Mouse (Mus musculus) kidney, embryonic 16.5 days (tissue): ENCODE measurements around the gene Cmbl. TPM values are rescaled to one million over a fixed set of nuclear protein-coding genes. Genes with fewer than 3 reads are reported as not detected.

Experiments
- ATAC-seq: fragments of 200-750 bp; cut with Nextera tagmentation; 2 replicates; pipeline ENCODE4 v1.8.0; 2017; ENCODE audit warnings: moderate TSS enrichment; ENCODE audit not compliant: low FRiP score, low TSS enrichment
- H3K27ac ChIP-seq: fragments of 300-500 bp; sonication (generic); 2 replicates; pipeline ENCODE4 v1.5.1; 2014; ENCODE audit warnings: low read length
- H3K27me3 ChIP-seq: fragments of 300-500 bp; sonication (generic); 2 replicates; pipeline ENCODE4 v1.6.1; 2014; ENCODE audit warnings: low read length, control low read depth, mixed read lengths; ENCODE audit not compliant: insufficient read depth
- H3K36me3 ChIP-seq: fragments of 300-500 bp; sonication (generic); 2 replicates; pipeline ENCODE4 v1.6.1; 2014; ENCODE audit warnings: low read length, control low read depth, mixed read lengths; ENCODE audit not compliant: insufficient read depth
- H3K4me1 ChIP-seq: fragments of 300-500 bp; sonication (generic); 2 replicates; pipeline ENCODE4 v1.6.1; 2014; ENCODE audit warnings: low read length, control low read depth, mixed read lengths; ENCODE audit not compliant: insufficient read depth
- H3K4me2 ChIP-seq: fragments of 300-500 bp; sonication (generic); replicated peaks from 2 replicates; pipeline ENCODE4 v1.6.1; 2014; ENCODE audit warnings: low read depth, low read length
- H3K4me3 ChIP-seq: fragments of 300-500 bp; sonication (generic); 2 replicates; pipeline ENCODE4 v1.5.1; 2014; ENCODE audit warnings: mild to moderate bottlenecking, low read length
- H3K9ac ChIP-seq: fragments of 300-500 bp; sonication (generic); replicated peaks from 2 replicates; pipeline ENCODE4 v1.6.1; 2014; ENCODE audit warnings: low read length
- H3K9me3 ChIP-seq: fragments of 300-500 bp; sonication (generic); 2 replicates; pipeline ENCODE4 v1.6.1; 2016; ENCODE audit warnings: low read length, control low read depth
- WGBS: fragments of 180-500 bp; shearing (Covaris S2); extraction: QIAGEN DNeasy Blood & Tissue Kit; methylation state at CpG from one replicate; pipeline ENCODE4 v1.1.7; 2014; 5-methylcytosine and 5-hydroxymethylcytosine counted together
- polyA plus RNA-seq: library from polyadenylated mRNA; unstranded; fragments of >200 nt; fragmentation: Nextera tagmentation; extraction: Ambion mirVana; gene quantifications from 2 replicates; pipeline ENCODE4 v1.2.1, GENCODE M21; 2015

Gene Cmbl
- polyA plus RNA-seq, 1 experiment from 2014 or later, result 22.6 TPM

DNA sequence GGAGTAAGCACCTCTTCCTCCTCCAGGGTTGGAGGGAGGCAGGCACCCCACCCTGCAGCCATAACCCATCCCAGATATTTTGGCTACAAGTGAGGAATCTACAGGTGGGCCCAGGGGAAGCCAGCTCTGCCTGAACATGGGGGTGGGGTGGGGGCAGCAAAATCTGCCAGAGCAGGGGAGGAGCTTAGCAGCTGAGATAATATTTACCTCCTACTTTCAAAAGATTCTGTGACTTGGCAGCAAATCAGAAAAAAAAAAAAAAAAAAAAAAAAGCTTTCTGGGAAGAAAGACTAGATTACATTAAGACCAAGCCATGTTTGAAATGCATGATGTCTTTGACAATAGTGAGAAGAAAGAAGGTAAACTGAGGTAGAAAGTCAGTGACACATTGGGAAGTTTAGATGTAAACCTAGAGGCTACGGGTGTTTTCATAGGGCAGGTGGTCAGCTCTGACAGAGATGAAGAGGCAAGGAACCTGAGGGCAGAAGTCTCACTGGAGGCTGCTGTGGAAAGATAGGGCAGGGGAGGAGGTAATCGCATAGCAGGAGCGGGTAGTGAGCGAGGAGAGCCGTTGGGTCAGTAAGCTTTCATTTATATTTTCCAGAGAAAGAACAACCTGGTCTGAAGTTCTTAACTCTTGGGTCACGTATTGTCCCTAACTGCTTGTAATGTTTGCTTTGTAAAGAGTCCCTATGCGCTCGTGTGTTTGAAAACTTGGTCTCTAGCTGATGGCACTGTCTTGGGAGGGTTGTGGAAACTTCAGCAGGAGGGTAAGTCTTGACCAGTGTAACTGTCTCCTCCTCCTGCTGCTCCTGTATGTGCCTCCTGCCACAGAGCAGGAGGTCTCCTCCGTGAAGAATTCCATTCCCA is 25.3 kb upstream of the Cmbl start:
- 48% methylated on average over 9 of the region's 9 CpGs for WGBS
- no peak for ATAC-seq
- no peaks in the 10 kb centered on the region for H3K9me3 ChIP-seq
- no peak overlapping the region for H3K9ac ChIP-seq
- no peaks in the 10 kb centered on the region for H3K36me3 ChIP-seq
- H3K4me2 ChIP-seq, result no peak overlapping the region
- no peak overlapping the region for H3K4me3 ChIP-seq
- peaks cover 21% of the 10 kb centered on the region for H3K4me1 ChIP-seq
- no peak overlapping the region for H3K27ac ChIP-seq
- no peaks in the 10 kb centered on the region for H3K27me3 ChIP-seq

DNA sequence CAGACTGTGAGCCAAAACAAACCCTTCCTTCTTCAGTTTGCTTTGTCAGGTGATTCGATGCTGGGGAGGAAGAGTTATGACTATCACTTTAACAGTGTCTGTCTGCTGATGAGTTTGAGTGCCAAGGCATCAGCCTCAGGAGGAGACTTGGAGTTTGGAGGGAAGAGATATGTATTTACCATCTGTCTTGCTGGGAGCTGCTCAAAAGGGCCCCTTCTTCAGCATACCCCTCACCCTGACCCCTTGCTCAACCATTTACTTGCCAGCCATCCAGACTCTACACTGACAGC is 24.7 kb upstream of the Cmbl start:
- Histone ChIP-seq H3K9me3 (no peaks in the 10 kb centered on the region), H3K4me3 (no peak overlapping the region), H3K27me3 (no peaks in the 10 kb centered on the region), H3K36me3 (no peaks in the 10 kb centered on the region), H3K4me2 (no peak overlapping the region), H3K4me1 (peaks cover 21% of the 10 kb centered on the region), H3K9ac (no peak overlapping the region), H3K27ac (no peak overlapping the region)
- WGBS, result 27% methylated on average over 1 of the region's 1 CpGs
- no peak for ATAC-seq

DNA sequence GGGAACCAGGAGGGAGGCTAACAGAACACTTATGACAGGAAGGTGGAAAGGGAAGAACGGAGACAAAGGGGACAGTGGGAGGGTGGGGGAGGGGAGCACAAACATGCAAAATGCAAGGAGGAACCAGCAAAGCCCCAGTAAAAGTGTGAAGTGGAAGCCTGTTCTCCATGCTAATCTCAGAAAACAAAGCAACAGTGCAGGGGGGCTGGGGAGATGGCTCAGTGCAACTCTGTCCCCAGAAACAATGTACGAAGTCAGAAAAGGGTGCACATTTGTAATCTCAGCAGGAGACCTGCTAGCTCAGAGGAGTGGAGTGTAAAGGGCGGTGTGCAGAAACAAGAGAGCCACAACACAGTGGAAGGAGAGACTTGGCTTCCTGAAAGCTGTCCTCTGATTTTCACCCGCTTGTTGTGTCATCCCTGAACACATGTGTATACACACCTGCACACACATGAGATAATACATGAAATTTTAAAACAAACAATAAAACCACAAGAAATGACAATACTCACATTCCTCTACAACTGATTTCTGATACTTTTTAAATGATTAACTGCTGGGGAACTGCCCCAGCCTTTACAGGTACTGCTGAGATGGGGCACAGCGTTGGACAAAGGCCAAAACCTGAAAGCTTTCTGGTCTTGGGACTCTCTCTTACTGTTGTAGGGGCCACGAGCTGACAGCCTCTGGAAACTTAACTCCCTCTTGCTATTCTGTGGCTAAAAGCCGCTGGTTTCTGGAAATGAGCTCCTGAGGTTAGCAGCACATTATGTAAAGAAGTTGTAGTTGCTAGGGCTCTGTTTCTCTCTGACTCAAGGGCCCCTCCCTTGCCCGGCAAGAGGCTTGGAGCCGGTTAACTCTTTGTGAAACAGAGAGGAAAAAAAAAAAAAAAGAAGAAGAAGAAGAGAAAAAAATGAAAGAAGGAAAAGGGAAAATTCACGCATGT is 22.9 kb upstream of the Cmbl start:
- H3K4me1 ChIP-seq, result peaks cover 21% of the 10 kb centered on the region
- H3K27ac ChIP-seq, result peak overlapping the region; percentile 60
- no peaks in the 10 kb centered on the region for H3K9me3 ChIP-seq
- no peaks in the 10 kb centered on the region for H3K36me3 ChIP-seq
- peak overlapping the region; percentile 56 for H3K9ac ChIP-seq
- 12% methylated on average over 10 of the region's 10 CpGs for WGBS
- no peaks in the 10 kb centered on the region for H3K27me3 ChIP-seq
- H3K4me3 ChIP-seq, result no peak overlapping the region
- H3K4me2 ChIP-seq, result peak overlapping the region; percentile 30; the same call in 1 of the 2 replicates
- ATAC-seq, result 0 out of 2 replicates have a peak, but pooled peaks have one; percentile 66

DNA sequence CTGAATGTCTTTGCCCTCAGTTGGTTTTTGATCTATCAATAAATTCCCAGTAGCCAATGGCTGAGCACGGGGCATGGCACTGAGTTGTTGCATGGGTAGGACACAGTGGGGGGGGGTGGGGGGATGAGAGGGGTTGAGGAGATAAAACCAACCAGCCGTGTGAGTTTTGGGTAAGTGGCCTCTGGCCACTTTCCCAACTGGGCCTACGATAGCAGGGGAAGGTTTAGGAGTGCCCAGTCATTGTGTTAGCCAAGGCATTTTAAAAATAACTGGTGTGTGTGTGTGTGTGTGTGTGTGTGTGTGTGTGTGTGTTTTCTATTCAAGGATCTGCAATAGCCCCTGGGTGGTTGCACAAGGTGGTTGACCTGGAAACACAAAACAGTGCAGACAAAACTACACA is 21.9 kb upstream of the Cmbl start:
- no peak overlapping the region for H3K27ac ChIP-seq
- no peak overlapping the region for H3K4me2 ChIP-seq
- no peaks in the 10 kb centered on the region for H3K36me3 ChIP-seq
- ATAC-seq, result no peak
- WGBS, result 10% methylated on average over 3 of the region's 3 CpGs
- peaks cover 21% of the 10 kb centered on the region for H3K4me1 ChIP-seq
- no peak overlapping the region for H3K4me3 ChIP-seq
- H3K27me3 ChIP-seq, result no peaks in the 10 kb centered on the region
- no peaks in the 10 kb centered on the region for H3K9me3 ChIP-seq
- no peak overlapping the region for H3K9ac ChIP-seq

DNA sequence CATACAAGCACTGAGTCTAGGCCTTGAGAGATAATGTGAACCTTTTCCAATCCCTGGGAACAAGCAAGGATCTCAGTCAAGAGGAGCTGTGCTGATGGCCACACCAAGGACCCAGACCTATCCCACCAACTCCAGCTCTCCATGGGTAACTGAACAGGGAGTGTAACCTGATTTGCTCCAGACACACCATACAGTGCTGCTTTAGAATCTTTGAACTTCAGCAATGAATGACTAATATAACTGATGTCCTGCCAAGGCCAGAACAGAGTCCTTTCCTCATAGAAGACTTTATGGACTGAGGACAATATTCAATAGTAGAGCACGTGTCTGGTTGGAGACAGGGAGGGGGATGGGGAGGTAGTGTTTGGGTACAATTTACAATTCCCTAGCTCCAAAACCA is 20.1 kb upstream of the Cmbl start:
- no peak overlapping the region; the same call in 1 of the 2 replicates for H3K27ac ChIP-seq
- H3K4me1 ChIP-seq, result peaks cover 19% of the 10 kb centered on the region
- H3K4me2 ChIP-seq, result no peak overlapping the region
- H3K4me3 ChIP-seq, result no peak overlapping the region
- 54% methylated on average over 1 of the region's 1 CpGs for WGBS
- no peaks in the 10 kb centered on the region for H3K27me3 ChIP-seq
- H3K36me3 ChIP-seq, result no peaks in the 10 kb centered on the region
- H3K9me3 ChIP-seq, result no peaks in the 10 kb centered on the region
- H3K9ac ChIP-seq, result no peak overlapping the region
- ATAC-seq, result peak; percentile 58; the same call in 1 of the 2 replicates

DNA sequence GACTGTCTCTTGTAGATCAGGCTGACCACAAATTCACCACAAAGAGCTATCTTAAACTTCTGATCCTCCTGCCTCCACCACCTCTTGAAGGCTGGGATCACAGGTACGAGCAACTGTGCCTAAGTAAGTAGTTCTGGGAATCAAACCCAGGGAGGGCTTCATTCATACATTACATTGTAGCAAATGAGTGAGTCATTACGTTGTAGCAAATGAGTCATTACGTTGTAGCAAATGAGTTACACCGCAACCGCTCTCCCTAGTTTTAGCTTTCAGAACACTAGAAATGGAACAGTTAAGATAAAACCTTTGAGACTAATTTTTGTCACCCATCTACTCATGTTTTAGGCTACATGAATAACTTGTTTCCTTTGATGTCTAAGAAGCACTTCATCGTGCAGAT is 18.9 kb upstream of the Cmbl start:
- ATAC-seq, result no peak

DNA sequence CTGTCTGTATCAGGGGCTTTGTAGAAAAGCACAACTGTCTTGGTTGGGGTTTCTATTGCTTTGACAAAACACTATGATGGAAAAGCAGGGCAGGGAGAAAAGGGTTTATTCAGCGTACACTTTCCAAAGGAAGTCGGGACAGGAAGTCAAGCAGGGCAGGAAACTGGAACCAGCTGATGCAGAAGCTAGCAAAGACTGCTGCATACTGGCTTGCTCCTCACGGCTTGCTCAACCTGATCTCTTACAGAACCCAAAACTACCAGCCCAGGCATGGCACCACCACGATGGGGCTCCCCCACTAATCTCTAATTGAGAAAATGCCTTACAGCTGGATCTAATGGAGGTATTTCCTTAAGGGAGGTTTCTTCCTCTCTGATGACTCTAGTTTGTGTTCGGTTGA is 17.8 kb upstream of the Cmbl start:
- WGBS, result 73% methylated on average over 5 of the region's 5 CpGs
- H3K27me3 ChIP-seq, result no peaks in the 10 kb centered on the region
- no peak overlapping the region for H3K9ac ChIP-seq
- no peak for ATAC-seq
- peaks cover 10% of the 10 kb centered on the region for H3K4me1 ChIP-seq
- H3K36me3 ChIP-seq, result no peaks in the 10 kb centered on the region
- H3K27ac ChIP-seq, result no peak overlapping the region
- no peak overlapping the region for H3K4me3 ChIP-seq
- no peaks in the 10 kb centered on the region for H3K9me3 ChIP-seq
- H3K4me2 ChIP-seq, result no peak overlapping the region

More for the DNA sequence above, 18.9 kb upstream of the Cmbl start:
- Histone ChIP-seq H3K36me3 (no peaks in the 10 kb centered on the region), H3K27me3 (no peaks in the 10 kb centered on the region), H3K9ac (no peak overlapping the region), H3K4me1 (peaks cover 18% of the 10 kb centered on the region), H3K27ac (no peak overlapping the region), H3K4me3 (no peak overlapping the region), H3K4me2 (no peak overlapping the region), H3K9me3 (no peaks in the 10 kb centered on the region)
- 83% methylated on average over 6 of the region's 6 CpGs for WGBS

DNA sequence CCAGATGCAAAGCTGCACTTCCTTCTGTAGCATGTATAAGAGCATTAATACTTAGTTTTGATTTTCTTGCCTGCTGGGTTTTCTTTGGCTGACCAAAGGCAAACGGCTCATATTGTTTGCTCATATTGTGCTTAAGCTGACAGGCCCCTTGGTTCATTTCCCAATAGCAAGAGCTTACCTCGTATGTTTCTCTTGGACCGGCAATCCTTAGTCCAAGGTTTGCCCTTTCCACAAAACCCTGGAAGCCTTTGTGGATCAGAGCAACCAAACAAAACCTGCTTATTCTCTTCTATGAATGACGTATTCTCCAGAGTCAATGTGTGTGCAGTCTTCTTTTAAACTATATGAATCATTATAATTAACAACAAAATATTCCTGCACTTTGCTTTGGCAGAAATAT is 14.8 kb upstream of the Cmbl start:
- Histone ChIP-seq H3K36me3 (no peaks in the 10 kb centered on the region), H3K4me1 (no peaks in the 10 kb centered on the region), H3K9me3 (no peaks in the 10 kb centered on the region), H3K4me3 (no peak overlapping the region), H3K9ac (no peak overlapping the region), H3K27me3 (no peaks in the 10 kb centered on the region), H3K4me2 (no peak overlapping the region), H3K27ac (no peak overlapping the region)
- no peak for ATAC-seq
- 71% methylated on average over 4 of the region's 4 CpGs for WGBS

DNA sequence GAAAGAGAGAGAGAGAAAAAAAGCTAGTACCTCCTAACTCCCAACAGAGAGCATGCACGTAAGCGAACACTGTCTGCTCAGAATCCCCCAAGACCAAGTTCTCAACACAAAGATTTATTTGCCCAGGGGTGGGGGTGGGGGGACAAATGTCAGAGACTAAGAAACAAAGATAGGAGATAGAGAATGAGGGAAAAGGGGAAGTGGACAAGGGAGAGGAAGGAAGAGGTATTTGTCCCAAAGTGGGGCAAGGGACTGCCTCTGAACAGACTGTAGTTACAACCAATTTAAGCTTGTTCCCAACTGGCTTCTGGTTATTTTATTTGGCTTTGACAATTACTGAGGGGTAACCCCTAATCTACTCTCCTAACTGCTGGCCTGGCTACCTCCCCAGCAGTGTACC is 10.3 kb upstream of the Cmbl start:
- H3K4me2 ChIP-seq, result no peak overlapping the region
- ATAC-seq, result no peak
- 87% methylated on average over 2 of the region's 2 CpGs for WGBS
- 0 out of 2 replicates have a peak, but pooled peaks cover 2% of the 10 kb centered on the region for H3K9me3 ChIP-seq
- no peak overlapping the region for H3K4me3 ChIP-seq
- no peaks in the 10 kb centered on the region for H3K4me1 ChIP-seq
- H3K27me3 ChIP-seq, result no peaks in the 10 kb centered on the region
- H3K36me3 ChIP-seq, result no peaks in the 10 kb centered on the region
- H3K9ac ChIP-seq, result no peak overlapping the region
- H3K27ac ChIP-seq, result no peak overlapping the region
